Mouse (Mus musculus): ENCODE data around the gene Ttc21b. TPM values are rescaled to one million over a fixed set of nuclear protein-coding genes. Genes with fewer than 3 reads are reported as not detected.

Gene Ttc21b
- total RNA-seq (2023) = 1 to 10 TPM; 3.8 to 4.6 TPM

DNA sequence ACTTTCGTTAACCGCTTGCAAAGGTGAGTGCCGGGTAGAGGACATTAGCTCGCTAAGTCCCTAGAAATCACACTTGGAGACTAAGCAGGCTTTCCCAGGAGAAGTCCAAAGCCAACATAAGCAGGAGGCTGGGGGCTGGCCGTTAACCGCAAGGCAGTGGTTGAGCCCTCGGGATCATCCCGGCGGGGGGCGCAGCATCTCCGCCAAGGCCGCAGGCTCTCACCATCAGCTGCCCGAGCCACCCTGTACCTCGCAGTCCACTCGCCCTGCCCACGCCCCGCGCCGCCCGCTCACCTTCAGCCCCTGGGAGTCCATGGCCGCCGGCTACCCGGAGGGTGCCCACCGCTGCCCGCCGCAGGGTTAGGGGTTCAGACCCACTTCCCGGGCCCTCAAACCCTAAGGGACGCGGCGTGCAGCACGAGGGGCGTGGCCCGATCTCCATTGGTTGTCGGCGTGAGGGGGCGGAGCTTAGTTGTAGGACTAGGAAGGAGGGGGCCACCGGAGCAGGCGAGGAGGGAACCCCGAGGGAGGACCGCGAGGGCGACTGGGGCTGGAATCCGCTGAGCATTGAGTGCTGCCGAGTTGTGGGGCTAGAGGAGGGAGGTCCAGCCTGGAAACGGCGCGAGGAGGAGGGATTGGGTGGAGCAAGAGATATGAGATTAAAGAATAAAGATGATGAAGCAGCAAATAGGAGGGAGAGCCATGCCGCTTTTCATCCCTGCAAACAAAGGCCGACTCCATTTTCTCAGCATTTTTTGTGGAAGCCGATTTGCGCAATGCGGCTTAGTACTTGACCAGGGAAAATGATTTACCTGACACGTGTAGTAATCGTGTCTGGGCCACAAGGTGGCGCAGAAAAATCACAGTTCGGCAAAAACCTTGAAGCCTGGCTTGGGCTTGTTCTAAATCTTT, at the start of gene Ttc21b:
Gene Ttc21b (minus strand): TSS at position 398 of the 912 bp plus-strand sequence.

Other genes starting within 250 kb of the Ttc21b start
- not detected for gene Galnt3, start 131.6 kb downstream of the Ttc21b start, total RNA-seq (2023)
- gene Scn1a, start 184.2 kb upstream of the Ttc21b start, total RNA-seq (2023) = not detected